Mouse (Mus musculus) CH12.LX (cell line): ENCODE results near the gene Ier2. TPM values are rescaled to one million over a fixed set of nuclear protein-coding genes. Genes with fewer than 3 reads are reported as not detected.

ENCODE experiments used
- DNase-seq: peaks from one replicate; pipeline ENCODE4 v3.0.0-alpha.2; 2013; ENCODE audit errors: extremely low read depth
- H3K27ac ChIP-seq: 2 replicates; pipeline ENCODE4 v1.5.1; 2012; ENCODE audit warnings: low read depth, mild to moderate bottlenecking, control low read depth, moderate library complexity; ENCODE audit not compliant: insufficient read depth
- H3K27me3 ChIP-seq: replicated peaks from 2 replicates; pipeline ENCODE3; 2012; ENCODE audit warnings: inconsistent platforms
- H3K36me3 ChIP-seq, 2 experiments: replicated peaks in 1 of 2; 2 replicates each; pipeline versions ENCODE3 to v1.6.1; 2012; ENCODE audit warnings: inconsistent platforms in 1 of 2, low read length in 1 of 2, mild to moderate bottlenecking in 1 of 2, mixed read lengths in 1 of 2, moderate library complexity in 1 of 2; ENCODE audit not compliant: control insufficient read depth in 1 of 2, insufficient read depth in 1 of 2
- H3K4me1 ChIP-seq, 2 experiments: 2 replicates each; pipeline ENCODE4 v1.6.1; 2012; ENCODE audit warnings: inconsistent platforms in 1 of 2, moderate library complexity in 1 of 2; ENCODE audit not compliant: insufficient read depth in 2 of 2, control insufficient read depth in 1 of 2
- H3K4me2 ChIP-seq: 2 replicates; pipeline ENCODE4 v1.6.1; 2012; ENCODE audit warnings: low read depth, mild to moderate bottlenecking, control low read depth; ENCODE audit not compliant: poor library complexity, insufficient read depth, severe bottlenecking
- H3K4me3 ChIP-seq, 3 experiments: fragments of 150-350 bp in 1 of 3; sonication (generic) in 1 of 3; replicated peaks in 1 of 3; 2 replicates each; pipeline versions ENCODE3 to v1.5.1; 2011 to 2012; ENCODE audit warnings: low read depth in 2 of 3, low read length in 2 of 3, mild to moderate bottlenecking in 2 of 3, moderate library complexity in 2 of 3, control low read depth in 1 of 3, improper control_type of control experiment in 1 of 3, inconsistent platforms in 1 of 3, mixed read lengths in 1 of 3; ENCODE audit not compliant: poor library complexity in 1 of 3
- H3K79me2 ChIP-seq: replicated peaks from 2 replicates; pipeline ENCODE4 v1.6.1; 2012; ENCODE audit warnings: mild to moderate bottlenecking, moderate library complexity; ENCODE audit not compliant: control insufficient read depth, poor library complexity, insufficient read depth, severe bottlenecking; ENCODE audit errors: extremely low read depth
- H3K9ac ChIP-seq: 2 replicates; pipeline ENCODE4 v1.6.1; 2012; ENCODE audit warnings: low read depth, mild to moderate bottlenecking, control low read depth, moderate library complexity; ENCODE audit not compliant: insufficient read depth
- H3K9me3 ChIP-seq: replicated peaks from 2 replicates; pipeline ENCODE3; 2012; ENCODE audit warnings: low read length, inconsistent platforms, mixed read lengths
- BHLHE40 ChIP-seq: IDR thresholded peaks from 2 replicates; pipeline ENCODE4 v1.6.1; 2011; ENCODE audit warnings: mild to moderate bottlenecking, low read depth, low read length, improper control_type of control experiment
- CHD1 ChIP-seq: IDR thresholded peaks from 2 replicates; pipeline ENCODE4 v1.6.1; 2012; ENCODE audit warnings: low read depth, low read length, improper control_type of control experiment, inconsistent platforms
- CHD2 ChIP-seq: IDR thresholded peaks from 2 replicates; pipeline ENCODE4 v1.6.1; 2011; ENCODE audit warnings: low read length, improper control_type of control experiment
- ELF1 ChIP-seq: IDR thresholded peaks from 2 replicates; pipeline ENCODE4 v1.6.1; 2014; ENCODE audit warnings: low read depth, mild to moderate bottlenecking, inconsistent platforms, low read length, improper control_type of control experiment
- EP300 ChIP-seq: IDR thresholded peaks from 2 replicates; pipeline ENCODE4 v1.6.1; 2011; ENCODE audit warnings: low read length, improper control_type of control experiment
- HCFC1 ChIP-seq: IDR thresholded peaks from 2 replicates; pipeline ENCODE4 v1.6.1; 2012; ENCODE audit warnings: low read depth, mild to moderate bottlenecking, inconsistent platforms, low read length, improper control_type of control experiment
- IRF4 ChIP-seq: IDR thresholded peaks from 2 replicates; pipeline ENCODE4 v1.6.1; 2014; ENCODE audit warnings: low read depth, mild to moderate bottlenecking, inconsistent platforms, low read length, improper control_type of control experiment
- JUN ChIP-seq: IDR thresholded peaks from 2 replicates; pipeline ENCODE4 v1.6.1; 2011; ENCODE audit warnings: low read depth, mild to moderate bottlenecking, low read length, improper control_type of control experiment, moderate library complexity; ENCODE audit not compliant: insufficient read depth
- MAZ ChIP-seq: IDR thresholded peaks from 2 replicates; pipeline ENCODE4 v1.6.1; 2012; ENCODE audit warnings: low read depth, mild to moderate bottlenecking, inconsistent platforms, low read length, improper control_type of control experiment, moderate library complexity
- MYC ChIP-seq: IDR thresholded peaks from 2 replicates; pipeline ENCODE4 v1.6.1; 2011; ENCODE audit warnings: low read depth, mild to moderate bottlenecking, improper control_type of control experiment, low read length
- POLR2AphosphoS2 ChIP-seq: IDR thresholded peaks from 2 replicates; pipeline ENCODE4 v1.6.1; 2011; ENCODE audit warnings: low read depth, low read length, improper control_type of control experiment
- RAD21 ChIP-seq: IDR thresholded peaks from 2 replicates; pipeline ENCODE4 v1.6.1; 2011; ENCODE audit warnings: low read depth, mild to moderate bottlenecking, low read length, improper control_type of control experiment, moderate library complexity
- SMC3 ChIP-seq: IDR thresholded peaks from 2 replicates; pipeline ENCODE4 v1.6.1; 2011; ENCODE audit warnings: low read depth, low read length, improper control_type of control experiment
- TBP ChIP-seq: conservative IDR thresholded peaks from 2 replicates; pipeline ENCODE4 v1.6.1; 2011; ENCODE audit warnings: low read depth, low read length, improper control_type of control experiment
- USF1 ChIP-seq: IDR thresholded peaks from 2 replicates; pipeline ENCODE4 v1.6.1; 2014; ENCODE audit warnings: low read depth, mild to moderate bottlenecking, inconsistent platforms, low read length, improper control_type of control experiment
- USF2 ChIP-seq: conservative IDR thresholded peaks from 2 replicates; pipeline ENCODE4 v1.6.1; 2011; ENCODE audit warnings: low read depth, low read length, improper control_type of control experiment
- dilution Hi-C: fragments of 300-500 bp; cut with MboI; formaldehyde crosslinking; loops from 2 replicates; pipeline ENCODE4 v1.14.3; 2020; ENCODE audit warnings: low sequenced_read_pairs; ENCODE audit not compliant: extremely low pct_unique_long_range_greater_than_20kb, extremely low pct_ligation_motif_present
- in situ Hi-C: fragments of 300-500 bp; cut with MboI; formaldehyde crosslinking; loops from 3 replicates; pipeline ENCODE4 v1.14.3; 2019; ENCODE audit warnings: low sequenced_read_pairs, low pct_ligation_motif_present, low pct_unique_long_range_greater_than_20kb, mixed read lengths
- polyA plus RNA-seq: library from polyadenylated mRNA; unstranded; fragments of >175 nt; gene quantifications from 2 replicates; pipeline ENCODE4 v1.2.1, GENCODE M21; 2012; ENCODE audit warnings: low read depth; ENCODE audit not compliant: insufficient read length
- total RNA-seq, 2 experiments: library from RNA; depleted of rRNA; stranded (reverse); fragments of 300-350 nt in 1 of 2; fragments of >200 nt in 1 of 2; gene quantifications; 2 replicates each; pipeline ENCODE4 v1.2.3; 2012 to 2014

Gene Ier2
- total and polyA plus RNA-seq, 3 experiments = 26.3 to 35.4 (median 30.3) TPM

DNA sequence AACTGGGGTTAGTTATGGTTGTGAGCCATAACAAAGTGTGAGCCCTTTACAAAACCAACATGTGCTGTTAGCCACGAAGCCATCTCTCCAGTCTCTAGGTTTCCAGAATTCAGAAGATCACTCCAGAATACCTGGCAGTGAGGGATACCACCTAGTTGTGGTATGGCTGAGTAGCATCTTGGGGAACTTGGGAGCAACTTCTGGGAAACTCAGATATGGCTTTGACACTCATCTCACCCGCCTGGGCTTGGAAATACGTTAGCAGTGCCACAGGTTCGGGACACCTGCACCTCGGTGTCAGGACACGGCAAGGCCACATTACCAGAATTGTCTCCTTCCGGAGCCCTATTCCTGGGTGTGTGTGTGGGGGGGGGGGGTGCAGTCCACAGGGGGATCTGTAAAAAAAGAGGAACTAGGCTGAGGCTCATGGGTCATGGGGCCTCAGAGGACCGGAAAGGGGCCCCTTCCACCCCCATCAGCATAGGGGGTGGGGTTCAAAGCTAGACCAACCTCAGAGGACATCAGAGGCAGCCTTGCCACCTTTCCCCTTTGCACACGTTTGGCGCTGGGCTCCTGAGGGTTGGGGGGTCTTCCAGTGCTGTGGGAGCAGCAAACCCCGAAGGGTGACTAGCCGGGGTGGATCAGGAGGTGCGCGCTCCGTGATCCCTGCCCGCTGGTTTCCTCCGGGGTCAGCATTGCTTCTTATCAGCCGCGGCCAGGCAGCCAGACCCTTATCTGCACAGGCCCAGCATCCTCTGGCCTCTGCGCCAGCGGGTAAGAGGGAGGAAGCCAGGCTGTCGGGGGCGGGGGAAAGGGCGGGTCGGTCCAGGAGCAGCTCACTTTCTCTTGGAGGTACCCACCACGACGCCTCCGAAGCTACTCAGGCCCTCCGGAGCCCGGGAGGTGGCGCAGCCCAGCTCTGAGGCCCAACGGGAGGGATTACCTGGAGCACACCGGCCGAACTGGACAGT lies 38.6 kb upstream of the Ier2 start, which contains the start of gene Lyl1 (continued):
- TF ChIP-seq EP300 (peak; percentile 86), MAZ (peak; percentile 95), CHD1 (no peak), USF2 (no peak), HCFC1 (peak; percentile 63), IRF4 (peak; percentile 86), MYC (peak; percentile 34; the same call in 1 of the 2 replicates), BHLHE40 (peak; percentile 65), USF1 (peak; percentile 39), RAD21 (no peak; the same call in 1 of the 2 replicates)

DNA sequence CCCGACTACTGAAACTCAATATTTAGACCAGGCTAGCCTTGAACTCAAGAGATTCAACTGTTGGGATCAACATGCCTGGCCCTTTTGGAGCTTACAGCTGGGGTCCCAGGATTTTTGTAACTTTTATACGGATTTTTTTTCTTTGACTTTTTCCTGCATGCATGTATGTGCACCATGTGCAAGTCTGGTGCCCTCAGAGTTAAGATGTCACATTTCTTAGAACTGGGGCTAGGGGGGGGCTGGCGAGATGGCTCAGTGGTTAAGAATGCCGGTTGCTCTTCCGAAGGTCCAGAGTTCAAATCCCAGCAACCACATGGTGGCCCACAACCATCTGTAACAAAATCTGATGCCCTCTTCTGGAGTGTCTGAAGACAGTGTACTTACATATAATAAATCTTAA lies 37.9 kb upstream of the Ier2 start:
- H3K4me1 ChIP-seq = peaks cover 14 to 61% of the 10 kb centered on the region in 2 experiments
- dilution Hi-C loops = no loop called here
- peak overlapping the region; percentile 90 for H3K27ac ChIP-seq
- no peak for DNase-seq
- in situ Hi-C loops = no loop called here
- peaks cover 18% of the 10 kb centered on the region for H3K79me2 ChIP-seq
- no peak overlapping the region for H3K9ac ChIP-seq
- H3K4me2 ChIP-seq = no peak overlapping the region
- H3K36me3 ChIP-seq = peaks cover 43 to 72% of the 10 kb centered on the region in 2 experiments
- peaks cover 2% of the 10 kb centered on the region for H3K9me3 ChIP-seq
- H3K4me3 ChIP-seq = no peak overlapping the region
- no peaks in the 10 kb centered on the region for H3K27me3 ChIP-seq
- TF ChIP-seq POLR2AphosphoS2 = no peak; the same call in 1 of the 2 replicates
- TF ChIP-seq JUN = no peak
- 0 out of 2 replicates have a peak, but pooled peaks have one; percentile 1 for TF ChIP-seq ELF1
- no peak for TF ChIP-seq SMC3
- 0 out of 2 replicates have a peak, but pooled peaks have one; percentile 11 for TF ChIP-seq MAZ
- no peak for TF ChIP-seq TBP
- no peak for TF ChIP-seq CHD2
- TF ChIP-seq HCFC1 = no peak
- TF ChIP-seq USF2 = no peak
